Mouse (Mus musculus) heart, embryonic 10.5 days (tissue): Measurements from ENCODE around the gene Sox8. TPM values are rescaled to one million over a fixed set of nuclear protein-coding genes. Genes with fewer than 3 reads are reported as not detected.

Experiments
- DNase-seq: peaks from one replicate; pipeline ENCODE4 v3.0.0-alpha.2; 2017; ENCODE audit warnings: low spot score
- H3K27ac ChIP-seq: fragments of 300-500 bp; sonication (generic); 2 replicates; pipeline ENCODE4 v1.5.1; 2016; ENCODE audit warnings: mild to moderate bottlenecking
- H3K27me3 ChIP-seq: fragments of 300-500 bp; sonication (generic); 2 replicates; pipeline ENCODE4 v1.6.1; 2016; ENCODE audit warnings: mild to moderate bottlenecking; ENCODE audit not compliant: poor library complexity, insufficient read depth, severe bottlenecking
- H3K36me3 ChIP-seq: fragments of 300-500 bp; sonication (generic); 2 replicates; pipeline ENCODE4 v1.6.1; 2016; ENCODE audit warnings: mild to moderate bottlenecking, moderate library complexity
- H3K4me1 ChIP-seq: fragments of 300-500 bp; sonication (generic); 2 replicates; pipeline ENCODE4 v1.6.1; 2016; ENCODE audit warnings: mild to moderate bottlenecking
- H3K4me3 ChIP-seq: fragments of 300-500 bp; sonication (generic); 2 replicates; pipeline ENCODE4 v1.5.1; 2016; ENCODE audit warnings: mild to moderate bottlenecking, moderate library complexity
- H3K9me3 ChIP-seq: fragments of 300-500 bp; sonication (generic); 2 replicates; pipeline ENCODE4 v1.6.1; 2016; ENCODE audit warnings: mild to moderate bottlenecking, moderate library complexity
- WGBS: fragments of 180-500 bp; shearing (Covaris S2); methylation state at CpG from one replicate; pipeline ENCODE4 v1.1.7; 2016; 5-methylcytosine and 5-hydroxymethylcytosine counted together
- polyA plus RNA-seq: library from polyadenylated mRNA; unstranded; fragments of >200 nt; fragmentation: Nextera tagmentation; extraction: Ambion mirVana; gene quantifications from 2 replicates; pipeline ENCODE4 v1.2.1, GENCODE M21; 2016

Sox8 gene
- polyA plus RNA-seq, 1 experiment from 2014 or later: 3.6 TPM

- H3K9me3 ChIP-seq: 0 out of 2 replicates have a peak, but pooled peaks cover 3% of the 10 kb centered on the region
- no peak overlapping the region for H3K27ac ChIP-seq
- H3K4me3 ChIP-seq: no peak overlapping the region
- WGBS: 66% methylated on average over 5 of the region's 5 CpGs
- peaks cover 36% of the 10 kb centered on the region for H3K36me3 ChIP-seq
- no peaks in the 10 kb centered on the region for H3K27me3 ChIP-seq
- peaks cover 52% of the 10 kb centered on the region for H3K4me1 ChIP-seq
- DNase-seq: no peak
These were observed 25.0 kb upstream of the Sox8 start for GRCm38 (mm10) chr17:25595495-25595894.

GRCm38 (mm10) chr17:25593411-25594261, 23.1 kb upstream of the Sox8 start:
- 0 out of 2 replicates have a peak, but pooled peaks cover 3% of the 10 kb centered on the region for H3K9me3 ChIP-seq
- H3K4me3 ChIP-seq: no peak overlapping the region
- DNase-seq: no peak
- peak overlapping the region; percentile 37 for H3K27ac ChIP-seq
- H3K27me3 ChIP-seq: no peaks in the 10 kb centered on the region
- 67% methylated on average over 22 of the region's 22 CpGs for WGBS
- H3K36me3 ChIP-seq: peaks cover 55% of the 10 kb centered on the region
- H3K4me1 ChIP-seq: peaks cover 34% of the 10 kb centered on the region

GRCm38 (mm10) chr17:25592336-25592735, 21.9 kb upstream of the Sox8 start:
- Histone ChIP-seq H3K27me3 (no peaks in the 10 kb centered on the region), H3K4me3 (no peak overlapping the region), H3K27ac (peak overlapping the region; percentile 5; the same call in 1 of the 2 replicates), H3K36me3 (peaks cover 64% of the 10 kb centered on the region), H3K9me3 (0 out of 2 replicates have a peak, but pooled peaks cover 3% of the 10 kb centered on the region), H3K4me1 (peaks cover 34% of the 10 kb centered on the region)
- no peak for DNase-seq
- WGBS: 77% methylated on average over 6 of the region's 6 CpGs

GRCm38 (mm10) chr17:25590985-25591384, 20.5 kb upstream of the Sox8 start:
- H3K27me3 ChIP-seq: no peaks in the 10 kb centered on the region

GRCm38 (mm10) chr17:25590068-25590467, 19.6 kb upstream of the Sox8 start:
- H3K36me3 ChIP-seq: peaks cover 76% of the 10 kb centered on the region

More at GRCm38 (mm10) chr17:25590985-25591384, 20.5 kb upstream of the Sox8 start:
- 85% methylated on average over 4 of the region's 4 CpGs for WGBS
- H3K4me3 ChIP-seq: no peak overlapping the region
- no peak for DNase-seq
- H3K27ac ChIP-seq: no peak overlapping the region
- 0 out of 2 replicates have a peak, but pooled peaks cover 3% of the 10 kb centered on the region for H3K9me3 ChIP-seq
- peaks cover 66% of the 10 kb centered on the region for H3K36me3 ChIP-seq
- peaks cover 34% of the 10 kb centered on the region for H3K4me1 ChIP-seq

GRCm38 (mm10) chr17:25584646-25585045, 14.2 kb upstream of the Sox8 start:
- Histone ChIP-seq H3K27me3 (no peaks in the 10 kb centered on the region), H3K27ac (no peak overlapping the region), H3K9me3 (no peaks in the 10 kb centered on the region), H3K4me1 (peaks cover 39% of the 10 kb centered on the region), H3K36me3 (peaks cover 54% of the 10 kb centered on the region), H3K4me3 (no peak overlapping the region)
- WGBS: 91% methylated on average over 9 of the region's 9 CpGs
- DNase-seq: no peak

More at GRCm38 (mm10) chr17:25590068-25590467, 19.6 kb upstream of the Sox8 start:
- H3K4me1 ChIP-seq: peaks cover 29% of the 10 kb centered on the region
- DNase-seq: no peak
- H3K9me3 ChIP-seq: 0 out of 2 replicates have a peak, but pooled peaks cover 3% of the 10 kb centered on the region
- no peak overlapping the region for H3K27ac ChIP-seq
- H3K27me3 ChIP-seq: no peaks in the 10 kb centered on the region
- 92% methylated on average over 6 of the region's 6 CpGs for WGBS
- no peak overlapping the region for H3K4me3 ChIP-seq

- no peaks in the 10 kb centered on the region for H3K27me3 ChIP-seq
- WGBS: 75% methylated on average over 8 of the region's 8 CpGs
- H3K9me3 ChIP-seq: no peaks in the 10 kb centered on the region
- peaks cover 46% of the 10 kb centered on the region for H3K36me3 ChIP-seq
- H3K4me3 ChIP-seq: no peak overlapping the region
- H3K27ac ChIP-seq: no peak overlapping the region
- no peak for DNase-seq
- H3K4me1 ChIP-seq: peaks cover 42% of the 10 kb centered on the region
These were observed 13.4 kb upstream of the Sox8 start for GRCm38 (mm10) chr17:25583858-25584257.

- no peak overlapping the region for H3K27ac ChIP-seq
- WGBS: 80% methylated on average over 4 of the region's 4 CpGs
- H3K4me3 ChIP-seq: no peak overlapping the region
- peaks cover 48% of the 10 kb centered on the region for H3K4me1 ChIP-seq
- peaks cover 38% of the 10 kb centered on the region for H3K36me3 ChIP-seq
- no peaks in the 10 kb centered on the region for H3K9me3 ChIP-seq
- H3K27me3 ChIP-seq: no peaks in the 10 kb centered on the region
- DNase-seq: no peak
These were observed 12.6 kb upstream of the Sox8 start for GRCm38 (mm10) chr17:25583099-25583498.

GRCm38 (mm10) chr17:25582076-25582475, 11.6 kb upstream of the Sox8 start:
- peaks cover 48% of the 10 kb centered on the region for H3K4me1 ChIP-seq
- H3K36me3 ChIP-seq: peaks cover 28% of the 10 kb centered on the region
- no peaks in the 10 kb centered on the region for H3K9me3 ChIP-seq
- DNase-seq: peak; percentile 82
- WGBS: 47% methylated on average over 8 of the region's 8 CpGs
- H3K27me3 ChIP-seq: peaks cover 7% of the 10 kb centered on the region; the same call in 1 of the 2 replicates
- H3K4me3 ChIP-seq: peak overlapping the region; percentile 39
- peak overlapping the region; percentile 67 for H3K27ac ChIP-seq

GRCm38 (mm10) chr17:25579332-25580047, 9.0 kb upstream of the Sox8 start:
- 6% methylated on average over 21 of the region's 21 CpGs for WGBS
- peaks cover 59% of the 10 kb centered on the region for H3K4me1 ChIP-seq
- DNase-seq: no peak
- peaks cover 5% of the 10 kb centered on the region for H3K36me3 ChIP-seq
- H3K4me3 ChIP-seq: peak overlapping the region; percentile 78
- H3K9me3 ChIP-seq: no peaks in the 10 kb centered on the region
- H3K27me3 ChIP-seq: peaks cover 9% of the 10 kb centered on the region; the same call in 1 of the 2 replicates
- H3K27ac ChIP-seq: peak overlapping the region; percentile 94

GRCm38 (mm10) chr17:25578920-25579319, 8.4 kb upstream of the Sox8 start, which contains the start of gene Lmf1:
Gene Lmf1, plus strand, starts transcription at chr17:25579085.
- peaks cover 58% of the 10 kb centered on the region for H3K4me1 ChIP-seq

GRCm38 (mm10) chr17:25577702-25578101, 7.2 kb upstream of the Sox8 start:
- Histone ChIP-seq H3K9me3 (no peaks in the 10 kb centered on the region), H3K27ac (no peak overlapping the region), H3K4me1 (peaks cover 48% of the 10 kb centered on the region), H3K4me3 (no peak overlapping the region), H3K27me3 (peaks cover 27% of the 10 kb centered on the region), H3K36me3 (peaks cover 4% of the 10 kb centered on the region; the same call in 1 of the 2 replicates)
- DNase-seq: no peak
- 57% methylated on average over 2 of the region's 2 CpGs for WGBS

More at GRCm38 (mm10) chr17:25578920-25579319, 8.4 kb upstream of the Sox8 start, which contains the start of gene Lmf1:
- peak within 1 kb of the TSS; percentile 94 for H3K27ac ChIP-seq
- H3K27me3 ChIP-seq: peaks cover 15% of the 10 kb centered on the region; the same call in 1 of the 2 replicates
- no peaks in the 10 kb centered on the region for H3K9me3 ChIP-seq
- H3K36me3 ChIP-seq: peaks cover 4% of the 10 kb centered on the region; the same call in 1 of the 2 replicates
- 0% methylated on average over 31 of the region's 31 CpGs for WGBS
- peak; percentile 99 for DNase-seq
- H3K4me3 ChIP-seq: peak within 1 kb of the TSS; percentile 78
